Mouse (Mus musculus) forebrain, embryonic 15.5 days (tissue): ENCODE results near the gene Ap4e1. TPM values are rescaled to one million over a fixed set of nuclear protein-coding genes. Genes with fewer than 3 reads are reported as not detected.
A peak's percentile ranks its signal among the peaks of the same experiment; 100 is the strongest.

ENCODE experiments used
- ATAC-seq: fragments of 200-750 bp; cut with Nextera tagmentation; replicated peaks from 2 replicates; pipeline ENCODE4 v1.8.0; 2017; ENCODE audit warnings: mild to moderate bottlenecking, moderate TSS enrichment, moderate library complexity
- H3K27ac ChIP-seq: fragments of 300-500 bp; sonication (generic); replicated peaks from 2 replicates; pipeline ENCODE4 v1.5.1; 2015; ENCODE audit warnings: mild to moderate bottlenecking, inconsistent platforms
- H3K27me3 ChIP-seq: fragments of 300-500 bp; sonication (generic); 2 replicates; pipeline ENCODE4 v1.6.1; 2015; ENCODE audit warnings: inconsistent platforms
- H3K36me3 ChIP-seq: fragments of 300-500 bp; sonication (generic); 2 replicates; pipeline ENCODE4 v1.6.1; 2015; ENCODE audit warnings: mild to moderate bottlenecking, inconsistent platforms
- H3K4me1 ChIP-seq: fragments of 300-500 bp; sonication (generic); 2 replicates; pipeline ENCODE4 v1.6.1; 2015; ENCODE audit warnings: inconsistent platforms
- H3K4me2 ChIP-seq: fragments of 300-500 bp; sonication (generic); replicated peaks from 2 replicates; pipeline ENCODE4 v1.6.1; 2015; ENCODE audit warnings: mild to moderate bottlenecking, inconsistent platforms
- H3K4me3 ChIP-seq: fragments of 300-500 bp; sonication (generic); 2 replicates; pipeline ENCODE4 v1.5.1; 2015; ENCODE audit warnings: mild to moderate bottlenecking, inconsistent platforms
- H3K9ac ChIP-seq: fragments of 300-500 bp; sonication (generic); replicated peaks from 2 replicates; pipeline ENCODE4 v1.6.1; 2015; ENCODE audit warnings: mild to moderate bottlenecking, inconsistent platforms
- H3K9me3 ChIP-seq: fragments of 300-500 bp; sonication (generic); 2 replicates; pipeline ENCODE4 v1.6.1; 2016; ENCODE audit warnings: inconsistent platforms
- WGBS: fragments of 180-500 bp; shearing (Covaris S2); methylation state at CpG from one replicate; pipeline ENCODE4 v1.1.7; 2015; ENCODE audit warnings: mixed read lengths; 5-methylcytosine and 5-hydroxymethylcytosine counted together
- polyA plus RNA-seq: library from polyadenylated mRNA; unstranded; fragments of >200 nt; fragmentation: Nextera tagmentation; extraction: Ambion mirVana; gene quantifications from 2 replicates; pipeline ENCODE4 v1.2.1, GENCODE M21; 2015

Gene Ap4e1
- polyA plus RNA-seq: 11.6 and 11.9 TPM in 2 replicates

DNA sequence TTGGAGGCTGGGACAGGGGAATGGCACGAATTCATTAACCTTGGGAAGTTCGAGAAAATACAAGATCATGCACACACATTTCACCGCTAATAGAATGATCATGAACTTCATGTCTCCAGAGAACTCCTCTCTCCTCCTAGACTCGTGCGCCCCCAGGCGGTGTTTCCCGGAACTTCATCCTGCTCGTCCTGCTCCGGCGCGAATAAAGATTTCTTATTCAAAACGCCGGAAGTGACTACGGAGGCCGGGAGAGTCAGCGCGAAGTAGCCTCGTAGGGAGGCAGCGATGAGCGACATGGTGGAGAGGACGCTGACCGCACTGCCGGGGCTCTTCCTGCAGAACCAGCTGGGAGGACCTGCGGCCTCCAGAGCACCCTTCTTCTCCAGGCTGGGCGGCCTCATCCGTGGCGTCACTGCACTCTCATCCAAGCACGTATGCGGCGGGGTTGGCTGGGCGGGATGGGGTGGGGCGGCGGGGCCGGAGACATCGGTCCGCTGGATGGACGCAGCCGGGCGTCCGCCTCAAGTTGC, at the start of gene Ap4e1:
Gene Ap4e1 (plus strand): TSS at position 249 of the 530 bp plus-strand sequence.
- H3K27me3 ChIP-seq: no peaks in the 10 kb centered on the region
- H3K9me3 ChIP-seq: no peaks in the 10 kb centered on the region
- peak within 1 kb of the TSS; percentile 63 for H3K4me2 ChIP-seq
- peak within 1 kb of the TSS; percentile 73; the same call in 1 of the 2 replicates for H3K27ac ChIP-seq
- H3K4me1 ChIP-seq: peaks cover 16% of the 10 kb centered on the region
- peak within 1 kb of the TSS; percentile 97 for H3K4me3 ChIP-seq
- ATAC-seq: peak; percentile 96
- under 1% methylated on average over 40 of the region's 40 CpGs for WGBS
- H3K9ac ChIP-seq: peak within 1 kb of the TSS; percentile 97
- H3K36me3 ChIP-seq: peaks cover 15% of the 10 kb centered on the region

GRCm38 (mm10) chr2:126961696-126962095, 46.8 kb upstream of the Ap4e1 start:
- ATAC-seq: no peak
- no peak overlapping the region for H3K9ac ChIP-seq
- H3K4me1 ChIP-seq: no peaks in the 10 kb centered on the region
- no peaks in the 10 kb centered on the region for H3K27me3 ChIP-seq
- no peak overlapping the region for H3K27ac ChIP-seq
- no peaks in the 10 kb centered on the region for H3K9me3 ChIP-seq
- no peak overlapping the region for H3K4me2 ChIP-seq
- H3K36me3 ChIP-seq: no peaks in the 10 kb centered on the region
- 76% methylated on average over 2 of the region's 2 CpGs for WGBS
- H3K4me3 ChIP-seq: no peak overlapping the region

DNA sequence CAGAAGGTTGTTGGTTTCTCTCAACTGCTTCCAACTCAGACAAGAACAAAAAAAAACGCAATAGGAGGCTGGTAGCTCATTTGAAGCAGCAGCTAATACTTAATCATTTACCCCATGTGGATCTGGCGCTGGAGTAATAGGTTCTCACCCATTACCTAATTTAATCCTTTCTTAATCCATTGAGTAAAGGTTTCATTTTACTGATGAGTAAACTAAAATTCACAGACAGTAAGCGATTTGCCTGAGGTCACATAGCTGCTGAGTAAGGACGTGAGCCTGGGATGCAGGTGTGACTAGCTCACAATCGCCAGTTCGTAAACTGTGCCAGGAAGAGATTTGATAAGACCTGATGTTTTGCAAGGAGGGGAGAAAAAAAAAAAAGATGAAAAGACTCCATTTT, 31.1 kb upstream of the Ap4e1 start:
- Histone ChIP-seq H3K4me1 (no peaks in the 10 kb centered on the region), H3K9me3 (no peaks in the 10 kb centered on the region), H3K4me3 (no peak overlapping the region), H3K9ac (no peak overlapping the region), H3K27ac (no peak overlapping the region), H3K4me2 (no peak overlapping the region), H3K36me3 (no peaks in the 10 kb centered on the region), H3K27me3 (no peaks in the 10 kb centered on the region)
- WGBS: 61% methylated on average over 6 of the region's 6 CpGs
- no peak for ATAC-seq

- Histone ChIP-seq H3K4me3 (no peak overlapping the region), H3K27ac (no peak overlapping the region), H3K27me3 (no peaks in the 10 kb centered on the region), H3K9me3 (no peaks in the 10 kb centered on the region), H3K36me3 (no peaks in the 10 kb centered on the region), H3K9ac (no peak overlapping the region), H3K4me2 (no peak overlapping the region), H3K4me1 (no peaks in the 10 kb centered on the region)
- WGBS: 91% methylated on average over 4 of the region's 4 CpGs
- no peak for ATAC-seq
These were observed 25.3 kb upstream of the Ap4e1 start for GRCm38 (mm10) chr2:126983221-126983620.

- H3K4me2 ChIP-seq: no peak overlapping the region
- ATAC-seq: no peak
- H3K27me3 ChIP-seq: no peaks in the 10 kb centered on the region
- no peak overlapping the region for H3K9ac ChIP-seq
- no peaks in the 10 kb centered on the region for H3K9me3 ChIP-seq
- H3K27ac ChIP-seq: no peak overlapping the region
- no peaks in the 10 kb centered on the region for H3K36me3 ChIP-seq
- no peak overlapping the region for H3K4me3 ChIP-seq
- 82% methylated on average over 6 of the region's 6 CpGs for WGBS
- H3K4me1 ChIP-seq: no peaks in the 10 kb centered on the region
These were observed 18.6 kb upstream of the Ap4e1 start for GRCm38 (mm10) chr2:126989919-126990318.

DNA sequence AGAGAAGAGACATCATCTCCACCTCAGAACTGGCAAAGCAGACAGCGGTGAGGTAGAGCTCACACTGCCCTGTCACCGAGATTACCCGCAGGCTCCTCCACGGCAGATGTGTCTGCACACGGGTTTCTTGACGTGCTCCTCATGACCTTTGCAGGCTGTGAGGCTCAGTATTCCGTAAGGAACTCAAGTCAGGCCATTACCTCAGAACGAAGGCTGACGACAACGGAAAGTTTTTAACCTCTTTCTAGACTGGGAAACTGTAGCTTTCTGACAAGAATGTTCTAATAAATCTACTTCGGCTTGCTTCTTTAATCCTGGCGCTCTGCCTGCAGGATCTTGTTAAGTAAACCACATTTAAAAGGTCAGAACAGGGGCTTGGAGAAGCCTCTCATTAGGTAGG, 15.8 kb upstream of the Ap4e1 start:
- no peaks in the 10 kb centered on the region for H3K27me3 ChIP-seq
- H3K9ac ChIP-seq: no peak overlapping the region
- no peaks in the 10 kb centered on the region; the same call in 1 of the 2 replicates for H3K4me1 ChIP-seq
- H3K4me2 ChIP-seq: no peak overlapping the region
- H3K4me3 ChIP-seq: no peak overlapping the region
- 80% methylated on average over 12 of the region's 12 CpGs for WGBS
- no peak overlapping the region for H3K27ac ChIP-seq
- no peaks in the 10 kb centered on the region for H3K36me3 ChIP-seq
- no peaks in the 10 kb centered on the region for H3K9me3 ChIP-seq
- ATAC-seq: no peak

GRCm38 (mm10) chr2:126994384-126995166, 13.9 kb upstream of the Ap4e1 start:
- 74% methylated on average over 6 of the region's 6 CpGs for WGBS
- ATAC-seq: no peak

DNA sequence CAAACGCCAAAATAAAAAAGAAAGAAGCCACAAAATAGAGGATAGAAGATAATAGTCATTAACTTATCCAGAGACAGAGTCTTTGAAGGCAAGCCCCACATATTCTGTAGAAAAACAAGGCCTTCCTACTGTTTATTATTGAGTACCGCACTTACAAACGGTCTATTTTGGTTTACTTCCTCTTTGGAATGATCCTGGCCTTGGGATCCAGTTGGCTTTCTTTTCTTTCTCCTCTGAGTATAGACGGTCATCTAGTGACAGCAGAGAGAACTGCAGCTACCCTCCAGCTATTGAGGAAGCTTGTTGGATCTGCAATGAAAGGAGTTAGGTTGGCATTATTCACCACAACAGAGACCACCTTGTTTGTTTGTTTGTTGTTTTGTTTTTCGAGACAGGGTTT, 11.8 kb upstream of the Ap4e1 start:
- ATAC-seq: no peak; the same call in 1 of the 2 replicates
- H3K9me3 ChIP-seq: no peaks in the 10 kb centered on the region
- no peak overlapping the region for H3K4me2 ChIP-seq
- H3K4me3 ChIP-seq: no peak overlapping the region
- 23% methylated on average over 5 of the region's 5 CpGs for WGBS
- no peak overlapping the region for H3K27ac ChIP-seq
- H3K36me3 ChIP-seq: no peaks in the 10 kb centered on the region
- no peak overlapping the region for H3K9ac ChIP-seq
- no peaks in the 10 kb centered on the region; the same call in 1 of the 2 replicates for H3K4me1 ChIP-seq
- H3K27me3 ChIP-seq: no peaks in the 10 kb centered on the region

More at GRCm38 (mm10) chr2:126994384-126995166, 13.9 kb upstream of the Ap4e1 start:
- Histone ChIP-seq H3K27ac (no peak overlapping the region), H3K4me3 (no peak overlapping the region), H3K27me3 (no peaks in the 10 kb centered on the region), H3K9ac (no peak overlapping the region), H3K36me3 (no peaks in the 10 kb centered on the region), H3K4me1 (no peaks in the 10 kb centered on the region; the same call in 1 of the 2 replicates), H3K9me3 (no peaks in the 10 kb centered on the region), H3K4me2 (no peak overlapping the region)

DNA sequence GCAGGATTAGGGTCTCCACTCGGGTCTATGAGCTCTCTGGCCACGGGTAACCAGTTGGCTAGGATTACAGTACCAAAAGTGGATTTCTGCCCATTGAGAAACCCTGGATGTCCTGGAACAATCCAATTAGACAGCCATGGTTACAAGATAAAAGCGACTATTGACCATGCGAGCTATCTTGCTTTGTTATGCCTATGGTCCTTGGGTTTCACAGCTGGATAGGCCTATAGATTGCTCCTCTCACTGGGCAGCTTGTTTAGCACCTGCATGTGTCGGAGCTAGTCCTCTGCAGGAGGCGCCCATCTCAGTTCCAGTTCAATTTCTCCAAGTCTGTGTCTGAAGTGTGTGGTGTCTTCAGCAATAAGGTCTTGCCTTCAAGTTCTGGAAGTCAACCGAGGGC, 10.3 kb upstream of the Ap4e1 start:
- WGBS: 66% methylated on average over 7 of the region's 7 CpGs

GRCm38 (mm10) chr2:127000406-127001324, 7.9 kb upstream of the Ap4e1 start:
- 70% methylated on average over 8 of the region's 8 CpGs for WGBS
- H3K9me3 ChIP-seq: no peaks in the 10 kb centered on the region

More for the DNA sequence above, 10.3 kb upstream of the Ap4e1 start:
- no peak overlapping the region for H3K27ac ChIP-seq
- H3K4me2 ChIP-seq: no peak overlapping the region
- H3K27me3 ChIP-seq: no peaks in the 10 kb centered on the region
- H3K9me3 ChIP-seq: no peaks in the 10 kb centered on the region
- H3K4me3 ChIP-seq: no peak overlapping the region
- H3K9ac ChIP-seq: no peak overlapping the region
- no peaks in the 10 kb centered on the region for H3K36me3 ChIP-seq
- no peaks in the 10 kb centered on the region; the same call in 1 of the 2 replicates for H3K4me1 ChIP-seq
- ATAC-seq: no peak

GRCm38 (mm10) chr2:127004046-127004445, 4.5 kb upstream of the Ap4e1 start:
- 93% methylated on average over 7 of the region's 7 CpGs for WGBS

More at GRCm38 (mm10) chr2:127000406-127001324, 7.9 kb upstream of the Ap4e1 start:
- no peak overlapping the region for H3K4me3 ChIP-seq
- H3K27me3 ChIP-seq: no peaks in the 10 kb centered on the region
- H3K36me3 ChIP-seq: no peaks in the 10 kb centered on the region
- no peak for ATAC-seq
- no peaks in the 10 kb centered on the region; the same call in 1 of the 2 replicates for H3K4me1 ChIP-seq
- no peak overlapping the region for H3K4me2 ChIP-seq
- no peak overlapping the region for H3K27ac ChIP-seq
- H3K9ac ChIP-seq: no peak overlapping the region

More at GRCm38 (mm10) chr2:127004046-127004445, 4.5 kb upstream of the Ap4e1 start:
- Histone ChIP-seq H3K36me3 (no peaks in the 10 kb centered on the region), H3K27me3 (no peaks in the 10 kb centered on the region), H3K4me3 (no peak overlapping the region), H3K27ac (no peak overlapping the region), H3K9me3 (no peaks in the 10 kb centered on the region), H3K4me1 (peaks cover 1% of the 10 kb centered on the region), H3K9ac (no peak overlapping the region), H3K4me2 (no peak overlapping the region)
- no peak for ATAC-seq
